ENCODE assay signal across 8 mouse cellular contexts in genomic region chr14:34201231-34202035, GRCm38 (mm10). TPM values are rescaled to one million over a fixed set of nuclear protein-coding genes. Genes with fewer than 3 reads are reported as not detected.
DNase-seq lines count a peak whose midpoint lies in the region; ATAC-seq lines count a peak whose summit lies in the region.

Gprin2 (minus strand) TSS chr14:34201653.

- ATAC-seq in heart, embryonic 13.5 days (ENCODE audit: extremely low read depth, insufficient number of reproducible peaks, low FRiP score, low TSS enrichment) = peak; percentile 56
- ATAC-seq in kidney, embryonic 16.5 days (ENCODE audit: low FRiP score, low TSS enrichment) = peak; percentile 69

- WGBS in heart, embryonic 13.5 days = 3% methylated on average over 30 of the region's 52 CpGs
- 3% methylated on average over 43 of the region's 52 CpGs for WGBS in kidney, embryonic 16.5 days

- peak within 1 kb of the TSS; percentile 82 for H3K9ac ChIP-seq in heart, embryonic 13.5 days
- H3K9ac ChIP-seq in kidney, embryonic 16.5 days (replicated peaks; ENCODE audit: low read length) = peak within 1 kb of the TSS; percentile 68

- H3K9me3 ChIP-seq in heart, embryonic 13.5 days = no peaks in the 10 kb centered on the region
- no peaks in the 10 kb centered on the region for H3K9me3 ChIP-seq in kidney, embryonic 16.5 days (ENCODE audit: low read length)

- H3K27ac ChIP-seq in heart, embryonic 13.5 days (replicated peaks) = no peak within 1 kb of the TSS
- no peak within 1 kb of the TSS for H3K27ac ChIP-seq in kidney, embryonic 16.5 days (ENCODE audit: low read length)

- DNase-seq in ovary, postnatal 10 days (ENCODE audit: low spot score) = peak; percentile 15
- no peak for DNase-seq in ovary, adult 18-20 months (ENCODE audit: low spot score)
- peak; percentile 63 for DNase-seq in cerebellum, adult 8-10 months
- DNase-seq in lung, postnatal 4 days = peak; percentile 22 to 44
- DNase-seq in right cerebral cortex, postnatal 4 days = peak; percentile 72
- no peak for DNase-seq in left cerebral cortex, adult 8-10 months (ENCODE audit: low spot score in 2 of 2)

- H3K4me2 ChIP-seq in heart, embryonic 13.5 days = peak within 1 kb of the TSS; percentile 98
- H3K4me2 ChIP-seq in kidney, embryonic 16.5 days (replicated peaks; ENCODE audit: low read depth, low read length) = peak within 1 kb of the TSS; percentile 97

- no peaks in the 10 kb centered on the region for H3K36me3 ChIP-seq in heart, embryonic 13.5 days
- no peaks in the 10 kb centered on the region for H3K36me3 ChIP-seq in kidney, embryonic 16.5 days (ENCODE audit: insufficient read depth, low read length)

- peak within 1 kb of the TSS; percentile 77 for H3K4me3 ChIP-seq in heart, embryonic 13.5 days
- H3K4me3 ChIP-seq in kidney, embryonic 16.5 days (ENCODE audit: low read length) = peak within 1 kb of the TSS; percentile 73

- peaks cover 57% of the 10 kb centered on the region for H3K27me3 ChIP-seq in heart, embryonic 13.5 days (replicated peaks)
- peaks cover 3% of the 10 kb centered on the region; the same call in 1 of the 2 replicates for H3K27me3 ChIP-seq in kidney, embryonic 16.5 days (ENCODE audit: insufficient read depth, low read length)

- peaks cover 5% of the 10 kb centered on the region for H3K4me1 ChIP-seq in heart, embryonic 13.5 days
- H3K4me1 ChIP-seq in kidney, embryonic 16.5 days (ENCODE audit: insufficient read depth, low read length) = peaks cover 7% of the 10 kb centered on the region

RNA-seq across cellular contexts. Expression of gene Gprin2, which starts in this region (rescaled TPM):
- polyA plus RNA-seq in heart, embryonic 13.5 days (2015; fragmentation: Nextera tagmentation; extraction: Ambion mirVana) = 0.08 and 0.28 TPM in 2 replicates
- polyA plus RNA-seq in kidney, embryonic 16.5 days (2015; fragmentation: Nextera tagmentation; extraction: Ambion mirVana) = 0.58 and 1.1 TPM in 2 replicates
- total RNA-seq in left cerebral cortex, adult 8-10 months (2022) = 1 to 10 TPM; 2.9 to 3.5 (median 3.2) TPM

Comparison
In these comparisons a context has a peak if more than half of its experiments do, and no peak if none do; other contexts are left out.
1. DNase-seq: peak in ovary, postnatal 10 days (single experiment), cerebellum, adult 8-10 months (single experiment), lung, postnatal 4 days (2 of 2) and right cerebral cortex, postnatal 4 days (single experiment); none in ovary, adult 18-20 months (single experiment) and left cerebral cortex, adult 8-10 months (0 of 2).
2. Peak in ATAC-seq, H3K4me3 ChIP-seq, H3K9ac ChIP-seq and H3K4me2 ChIP-seq in heart, embryonic 13.5 days; RNA of the gene not detected or under 1 TPM.